Mouse (Mus musculus) olfactory bulb, adult 2 months (tissue): ENCODE data around the gene Ppcdc.

ENCODE experiments used
- CTCF ChIP-seq: fragments of 200-500 bp; IDR thresholded peaks from 2 replicates; pipeline ENCODE4 v1.5.1; 2012; ENCODE audit warnings: low read depth, mild to moderate bottlenecking, low read length, moderate library complexity; ENCODE audit not compliant: insufficient read depth
- POLR2A ChIP-seq: fragments of 200-500 bp; IDR thresholded peaks from 2 replicates; pipeline ENCODE4 v1.6.1; 2012; ENCODE audit warnings: mild to moderate bottlenecking, low read depth, low read length, moderate library complexity; ENCODE audit not compliant: insufficient read depth

DNA sequence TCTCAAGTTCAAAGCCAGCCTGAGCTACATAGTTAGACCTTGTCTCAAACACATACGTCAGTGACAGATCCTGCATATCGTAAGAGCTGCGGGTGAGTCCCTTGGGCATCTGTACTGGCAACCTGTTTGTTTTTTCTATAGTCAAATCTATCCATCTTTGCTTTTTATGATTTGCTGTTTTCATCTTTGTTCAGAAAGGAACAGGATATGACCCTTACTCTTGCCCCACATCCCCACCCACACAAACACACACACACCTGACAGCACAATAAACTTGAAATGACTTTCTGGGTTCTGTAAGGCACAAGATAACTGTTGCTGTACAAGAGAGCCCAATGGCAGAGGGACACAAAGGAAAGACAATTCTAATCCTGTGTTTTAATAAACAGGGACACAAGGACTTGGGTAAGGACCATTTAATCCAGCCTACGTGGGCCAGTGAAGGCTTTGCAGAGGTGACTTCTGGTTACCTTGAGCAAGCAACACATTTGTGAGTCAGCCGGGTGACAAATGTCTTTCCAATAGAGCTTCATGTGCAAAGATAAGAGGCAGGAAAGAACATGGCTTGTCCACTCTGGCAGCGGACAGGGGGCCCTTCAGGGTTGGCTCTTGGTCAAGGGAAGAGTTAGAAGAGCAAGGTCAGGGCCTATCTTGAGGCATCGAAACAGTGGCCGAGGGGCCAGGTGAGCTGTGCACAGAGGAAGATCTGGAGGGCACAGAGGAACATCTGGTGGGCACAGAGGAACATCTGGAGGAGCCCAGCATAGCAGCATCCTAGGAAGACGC, 32.6 kb downstream of the Ppcdc start:
- TF ChIP-seq POLR2A (no peak), CTCF (no peak)
